Mouse (Mus musculus) ES-E14 (cell line): Measurements from ENCODE around the gene Cul3. TPM values are rescaled to one million over a fixed set of nuclear protein-coding genes. Genes with fewer than 3 reads are reported as not detected.
"Not testable (repeated sequence)": the region's sequence is repeated elsewhere in the genome, so short reads cannot be mapped to it uniquely, and the experiment has no call there.

Source experiments
- DNase-seq: peaks from one replicate; pipeline ENCODE4 v3.0.0-alpha.2; 2013; ENCODE audit warnings: low read depth, low spot score
- H3K27ac ChIP-seq: 2 replicates; pipeline ENCODE4 v1.5.1; 2012; ENCODE audit warnings: low read depth, mild to moderate bottlenecking, low read length, moderate library complexity, mixed read lengths; ENCODE audit not compliant: poor library complexity, insufficient read depth, severe bottlenecking
- H3K36me3 ChIP-seq: 2 replicates; pipeline ENCODE4 v1.6.1; 2012; ENCODE audit warnings: mild to moderate bottlenecking, low read length, moderate library complexity, mixed read lengths; ENCODE audit not compliant: control insufficient read depth, poor library complexity, insufficient read depth, severe bottlenecking
- H3K4me1 ChIP-seq, 2 experiments: fragments of 150-350 bp in 1 of 2; sonication (generic) in 1 of 2; 2 replicates each; pipeline ENCODE4 v1.6.1; 2012; ENCODE audit warnings: low read length in 2 of 2, mild to moderate bottlenecking in 1 of 2, mixed read lengths in 1 of 2; ENCODE audit not compliant: control insufficient read depth in 2 of 2, insufficient read depth in 2 of 2, poor library complexity in 1 of 2
- H3K4me3 ChIP-seq, 2 experiments: fragments of 150-350 bp in 1 of 2; sonication (generic) in 1 of 2; 2 replicates each; pipeline ENCODE4 v1.5.1; 2012; ENCODE audit warnings: low read length in 2 of 2, low read depth in 1 of 2, mild to moderate bottlenecking in 1 of 2, mixed read lengths in 1 of 2; ENCODE audit not compliant: insufficient read depth in 1 of 2, poor library complexity in 1 of 2, severe bottlenecking in 1 of 2
- H3K9ac ChIP-seq: 2 replicates; pipeline ENCODE4 v1.6.1; 2012; ENCODE audit warnings: low read depth, mild to moderate bottlenecking, low read length, mixed read lengths; ENCODE audit not compliant: poor library complexity, insufficient read depth, severe bottlenecking
- H3K9me3 ChIP-seq: fragments of 150-350 bp; sonication (generic); 2 replicates; pipeline ENCODE4 v1.6.1; 2012; ENCODE audit warnings: low read depth, mild to moderate bottlenecking, low read length; ENCODE audit not compliant: control insufficient read depth, insufficient read depth
- CHD2 ChIP-seq: IDR thresholded peaks from 2 replicates; pipeline ENCODE4 v1.6.1; 2014; ENCODE audit warnings: mild to moderate bottlenecking, low read depth, low read length, inconsistent platforms
- HCFC1 ChIP-seq: IDR thresholded peaks from 2 replicates; pipeline ENCODE4 v1.6.1; 2012; ENCODE audit warnings: low read length, inconsistent platforms, borderline replicate concordance; ENCODE audit not compliant: insufficient read depth
- MAFK ChIP-seq: IDR thresholded peaks from 2 replicates; pipeline ENCODE4 v1.6.1; 2014; ENCODE audit warnings: mild to moderate bottlenecking, low read depth, low read length, inconsistent platforms; ENCODE audit not compliant: insufficient read depth
- ZC3H11A ChIP-seq: IDR thresholded peaks from 2 replicates; pipeline ENCODE4 v1.6.1; 2012; ENCODE audit warnings: low read depth, mild to moderate bottlenecking, inconsistent platforms, low read length, borderline replicate concordance
- ZNF384 ChIP-seq: IDR thresholded peaks from 2 replicates; pipeline ENCODE4 v1.6.1; 2012; ENCODE audit warnings: low read depth, low read length, inconsistent platforms
- in situ Hi-C, 2 experiments: fragments of 600-800 bp; cut with MboI; formaldehyde crosslinking; loops; one replicate each; pipeline ENCODE4 v1.15.1; 2025; ENCODE audit warnings: low sequenced_read_pairs in 2 of 2, inconsistent platforms in 1 of 2; ENCODE audit not compliant: unreplicated experiment in 2 of 2
- total RNA-seq: library from RNA; depleted of rRNA; stranded (reverse); fragments of 300-350 nt; gene quantifications from 2 replicates; pipeline ENCODE4 v1.2.3, GENCODE M21; 2012

Cul3 gene
- total RNA-seq, 1 experiment: 89.7 TPM

GRCm38 (mm10) chr1:80362946-80363345 lies 22.7 kb upstream of the Cul3 start:
- TF ChIP-seq HCFC1: no peak
- no peak for TF ChIP-seq ZC3H11A
- no peak for TF ChIP-seq MAFK
- no peak for TF ChIP-seq CHD2
- TF ChIP-seq ZNF384: no peak
- H3K4me1 ChIP-seq: no peaks in the 10 kb centered on the region
- H3K4me3 ChIP-seq: no peak overlapping the region
- no peak overlapping the region for H3K27ac ChIP-seq
- H3K9me3 ChIP-seq: no peaks in the 10 kb centered on the region
- H3K9ac ChIP-seq: no peak overlapping the region
- DNase-seq: no peak
- no peaks in the 10 kb centered on the region for H3K36me3 ChIP-seq
- in situ Hi-C loops: no loop called here

GRCm38 (mm10) chr1:80362400-80362799 lies 22.1 kb upstream of the Cul3 start:
- no peaks in the 10 kb centered on the region for H3K9me3 ChIP-seq
- H3K36me3 ChIP-seq: no peaks in the 10 kb centered on the region
- no peak overlapping the region for H3K9ac ChIP-seq
- no peak for DNase-seq
- no peak overlapping the region for H3K27ac ChIP-seq
- in situ Hi-C loops: no loop called here
- H3K4me1 ChIP-seq: no peaks in the 10 kb centered on the region
- no peak overlapping the region for H3K4me3 ChIP-seq
- TF ChIP-seq ZC3H11A (no peak), MAFK (no peak), CHD2 (no peak), ZNF384 (no peak), HCFC1 (no peak)

- DNase-seq, in situ Hi-C loops, H3K27ac ChIP-seq, H3K4me1 ChIP-seq, H3K4me3 ChIP-seq, H3K36me3 ChIP-seq, H3K9me3 ChIP-seq, H3K9ac ChIP-seq: not testable (repeated sequence)
Measured at GRCm38 (mm10) chr1:80361771-80362170, 21.5 kb upstream of the Cul3 start.

GRCm38 (mm10) chr1:80360038-80360608 lies 19.8 kb upstream of the Cul3 start:
- DNase-seq: no peak
- in situ Hi-C loops: no loop called here

GRCm38 (mm10) chr1:80340061-80340435 lies 232 bp downstream of the Cul3 start:
- peak overlapping the region; percentile 96 to 98 for H3K4me3 ChIP-seq
- H3K9me3 ChIP-seq: no peaks in the 10 kb centered on the region
- peaks cover 2 to 5% of the 10 kb centered on the region in 2 experiments; a peak in 2 of 4 replicates for H3K4me1 ChIP-seq
- DNase-seq: no peak
- TF ChIP-seq ZC3H11A (no peak), HCFC1 (no peak), CHD2 (no peak), ZNF384 (no peak), MAFK (no peak)
- H3K9ac ChIP-seq: peak overlapping the region; percentile 98
- H3K36me3 ChIP-seq: no peaks in the 10 kb centered on the region
- in situ Hi-C loops: no loop called here
- H3K27ac ChIP-seq: peak overlapping the region; percentile 96

More at GRCm38 (mm10) chr1:80360038-80360608, 19.8 kb upstream of the Cul3 start:
- no peak overlapping the region for H3K27ac ChIP-seq
- no peaks in the 10 kb centered on the region for H3K9me3 ChIP-seq
- no peak overlapping the region for H3K4me3 ChIP-seq
- H3K9ac ChIP-seq: no peak overlapping the region
- TF ChIP-seq ZNF384: no peak
- TF ChIP-seq ZC3H11A: no peak
- no peak for TF ChIP-seq HCFC1
- no peak for TF ChIP-seq CHD2
- no peak for TF ChIP-seq MAFK
- no peaks in the 10 kb centered on the region for H3K4me1 ChIP-seq
- no peaks in the 10 kb centered on the region for H3K36me3 ChIP-seq
